Mouse (Mus musculus) urinary bladder, postnatal 25 days (tissue): ENCODE data around the gene Rad51.

Experiments
- DNase-seq: peaks from one replicate; pipeline ENCODE4 v3.0.0; 2022; ENCODE audit warnings: low spot score

Gene Rad51

GRCm38 (mm10) chr2:119112438-119113112 lies at the start of gene Rad51:
Gene Rad51, plus strand, starts transcription at chr2:119112793.
- DNase-seq, result peak; percentile 70

- no peak for DNase-seq
These were observed 40.2 kb upstream of the Rad51 start for GRCm38 (mm10) chr2:119072397-119072796.

- DNase-seq, result no peak
These were observed 26.4 kb upstream of the Rad51 start for GRCm38 (mm10) chr2:119086156-119086555.

- no peak for DNase-seq
These were observed 11.0 kb upstream of the Rad51 start for GRCm38 (mm10) chr2:119101552-119101951.

GRCm38 (mm10) chr2:119106583-119106982 lies 6.0 kb upstream of the Rad51 start:
- DNase-seq, result no peak

GRCm38 (mm10) chr2:119108554-119108953 lies 4.0 kb upstream of the Rad51 start:
- DNase-seq, result peak; percentile 12

- DNase-seq, result no peak
These were observed 1.5 kb upstream of the Rad51 start for GRCm38 (mm10) chr2:119111060-119111459.

- DNase-seq, result no peak
These were observed 730 bp downstream of the Rad51 start for GRCm38 (mm10) chr2:119113121-119113925.

- DNase-seq, result no peak
These were observed 23.8 kb downstream of the Rad51 start for GRCm38 (mm10) chr2:119136346-119136898.

- no peak for DNase-seq
These were observed 32.6 kb downstream of the Rad51 start for GRCm38 (mm10) chr2:119145199-119145598.

GRCm38 (mm10) chr2:119146435-119146834 lies 33.8 kb downstream of the Rad51 start:
- DNase-seq, result no peak

- DNase-seq, result no peak
These were observed 34.6 kb downstream of the Rad51 start for GRCm38 (mm10) chr2:119147160-119147678.

GRCm38 (mm10) chr2:119147775-119148174 lies 35.2 kb downstream of the Rad51 start:
- DNase-seq, result no peak

GRCm38 (mm10) chr2:119152255-119152654 lies 39.7 kb downstream of the Rad51 start:
- DNase-seq, result no peak

- no peak for DNase-seq
These were observed 42.1 kb downstream of the Rad51 start for GRCm38 (mm10) chr2:119154683-119155082.

- no peak for DNase-seq
These were observed 42.8 kb downstream of the Rad51 start for GRCm38 (mm10) chr2:119155388-119155787.

GRCm38 (mm10) chr2:119156081-119156680 lies 43.6 kb downstream of the Rad51 start:
- peak; percentile 18 for DNase-seq

- DNase-seq, result peak; percentile 93
These were observed 44.3 kb downstream of the Rad51 start, which contains the start of gene Rmdn3 for GRCm38 (mm10) chr2:119156681-119157572. Gene Rmdn3, minus strand, starts transcription at chr2:119157034.

- DNase-seq, result no peak
These were observed 45.2 kb downstream of the Rad51 start for GRCm38 (mm10) chr2:119157836-119158235.

- no peak for DNase-seq
These were observed 48.7 kb downstream of the Rad51 start for GRCm38 (mm10) chr2:119161247-119161646.

- DNase-seq, result no peak
These were observed 50.5 kb downstream of the Rad51 start for GRCm38 (mm10) chr2:119163135-119163534.
